Mouse (Mus musculus): ENCODE data around the gene Pctp. TPM values are rescaled to one million over a fixed set of nuclear protein-coding genes. Genes with fewer than 3 reads are reported as not detected.
A peak's percentile ranks its signal among the peaks of the same experiment; 100 is the strongest.

Gene Pctp
- 6.2 and 7.7 TPM in 2 replicates for polyA plus RNA-seq (2014; fragmentation: Nextera tagmentation; extraction: Ambion mirVana)

GRCm38 (mm10) chr11:90002231-90002986, at the start of gene Pctp:
Gene Pctp, minus strand, starts transcription at chr11:90002894.
- Histone ChIP-seq H3K27me3 (ENCODE audit: control insufficient read depth, insufficient read depth, low read length) (no peaks in the 10 kb centered on the region), H3K27ac (replicated peaks; ENCODE audit: low read depth, low read length) (no peak within 1 kb of the TSS), H3K9me3 (replicated peaks; ENCODE audit: control insufficient read depth, low read length) (no peaks in the 10 kb centered on the region), H3K4me1 (ENCODE audit: control insufficient read depth, insufficient read depth, low read length) (no peaks in the 10 kb centered on the region), H3K36me3 (replicated peaks; ENCODE audit: control insufficient read depth, insufficient read depth, low read depth, low read length) (no peaks in the 10 kb centered on the region), H3K4me3 (ENCODE audit: low read depth, low read length) (peak within 1 kb of the TSS; percentile 43), H3K9ac (replicated peaks; ENCODE audit: low read length) (peak within 1 kb of the TSS; percentile 54), H3K4me2 (ENCODE audit: low read depth, low read length) (peak within 1 kb of the TSS; percentile 60)
- WGBS = 14% methylated on average over 35 of the region's 35 CpGs
- peak; percentile 84 for DNase-seq (ENCODE audit: low spot score)
- ATAC-seq (replicated peaks; ENCODE audit: insufficient number of reproducible peaks, low FRiP score, low TSS enrichment, low read depth) = peak; percentile 94

- Histone ChIP-seq H3K4me3 (ENCODE audit: low read depth, low read length) (no peak overlapping the region), H3K4me2 (ENCODE audit: low read depth, low read length) (no peak overlapping the region), H3K27ac (replicated peaks; ENCODE audit: low read depth, low read length) (no peak overlapping the region), H3K36me3 (replicated peaks; ENCODE audit: control insufficient read depth, insufficient read depth, low read depth, low read length) (no peaks in the 10 kb centered on the region), H3K4me1 (ENCODE audit: control insufficient read depth, insufficient read depth, low read length) (no peaks in the 10 kb centered on the region), H3K27me3 (ENCODE audit: control insufficient read depth, insufficient read depth, low read length) (no peaks in the 10 kb centered on the region), H3K9me3 (replicated peaks; ENCODE audit: control insufficient read depth, low read length) (no peaks in the 10 kb centered on the region), H3K9ac (replicated peaks; ENCODE audit: low read length) (no peak overlapping the region)
- DNase-seq (ENCODE audit: low spot score) (no peak), ATAC-seq (replicated peaks; ENCODE audit: insufficient number of reproducible peaks, low FRiP score, low TSS enrichment, low read depth) (no peak)
- WGBS = 86% methylated on average over 7 of the region's 7 CpGs
Measured at GRCm38 (mm10) chr11:90050016-90050415, 47.3 kb upstream of the Pctp start.

GRCm38 (mm10) chr11:90047271-90047670, 44.6 kb upstream of the Pctp start:
- 86% methylated on average over 9 of the region's 9 CpGs for WGBS
- Histone ChIP-seq H3K4me2 (ENCODE audit: low read depth, low read length) (no peak overlapping the region), H3K27ac (replicated peaks; ENCODE audit: low read depth, low read length) (no peak overlapping the region), H3K9me3 (replicated peaks; ENCODE audit: control insufficient read depth, low read length) (no peaks in the 10 kb centered on the region), H3K4me1 (ENCODE audit: control insufficient read depth, insufficient read depth, low read length) (no peaks in the 10 kb centered on the region), H3K4me3 (ENCODE audit: low read depth, low read length) (no peak overlapping the region), H3K9ac (replicated peaks; ENCODE audit: low read length) (no peak overlapping the region), H3K27me3 (ENCODE audit: control insufficient read depth, insufficient read depth, low read length) (no peaks in the 10 kb centered on the region), H3K36me3 (replicated peaks; ENCODE audit: control insufficient read depth, insufficient read depth, low read depth, low read length) (no peaks in the 10 kb centered on the region)
- DNase-seq (ENCODE audit: low spot score) (no peak), ATAC-seq (replicated peaks; ENCODE audit: insufficient number of reproducible peaks, low FRiP score, low TSS enrichment, low read depth) (no peak)

GRCm38 (mm10) chr11:90046211-90046610, 43.5 kb upstream of the Pctp start:
- Histone ChIP-seq H3K36me3 (replicated peaks; ENCODE audit: control insufficient read depth, insufficient read depth, low read depth, low read length) (no peaks in the 10 kb centered on the region), H3K9ac (replicated peaks; ENCODE audit: low read length) (no peak overlapping the region), H3K27me3 (ENCODE audit: control insufficient read depth, insufficient read depth, low read length) (no peaks in the 10 kb centered on the region), H3K4me1 (ENCODE audit: control insufficient read depth, insufficient read depth, low read length) (no peaks in the 10 kb centered on the region), H3K9me3 (replicated peaks; ENCODE audit: control insufficient read depth, low read length) (no peaks in the 10 kb centered on the region), H3K4me3 (ENCODE audit: low read depth, low read length) (no peak overlapping the region), H3K27ac (replicated peaks; ENCODE audit: low read depth, low read length) (no peak overlapping the region), H3K4me2 (ENCODE audit: low read depth, low read length) (no peak overlapping the region)
- 26% methylated on average over 7 of the region's 7 CpGs for WGBS
- DNase-seq (ENCODE audit: low spot score) (no peak), ATAC-seq (replicated peaks; ENCODE audit: insufficient number of reproducible peaks, low FRiP score, low TSS enrichment, low read depth) (no peak)

GRCm38 (mm10) chr11:90044459-90044858, 41.8 kb upstream of the Pctp start:
- DNase-seq (ENCODE audit: low spot score) (no peak), ATAC-seq (replicated peaks; ENCODE audit: insufficient number of reproducible peaks, low FRiP score, low TSS enrichment, low read depth) (no peak)
- Histone ChIP-seq H3K9me3 (replicated peaks; ENCODE audit: control insufficient read depth, low read length) (no peaks in the 10 kb centered on the region), H3K4me1 (ENCODE audit: control insufficient read depth, insufficient read depth, low read length) (no peaks in the 10 kb centered on the region), H3K27ac (replicated peaks; ENCODE audit: low read depth, low read length) (no peak overlapping the region), H3K36me3 (replicated peaks; ENCODE audit: control insufficient read depth, insufficient read depth, low read depth, low read length) (no peaks in the 10 kb centered on the region), H3K9ac (replicated peaks; ENCODE audit: low read length) (no peak overlapping the region), H3K27me3 (ENCODE audit: control insufficient read depth, insufficient read depth, low read length) (no peaks in the 10 kb centered on the region), H3K4me3 (ENCODE audit: low read depth, low read length) (no peak overlapping the region), H3K4me2 (ENCODE audit: low read depth, low read length) (no peak overlapping the region)
- WGBS = 85% methylated on average over 4 of the region's 4 CpGs

- 22% methylated on average over 5 of the region's 5 CpGs for WGBS
- ATAC-seq (replicated peaks; ENCODE audit: insufficient number of reproducible peaks, low FRiP score, low TSS enrichment, low read depth) = no peak
- peak; percentile 76 for DNase-seq (ENCODE audit: low spot score)
- Histone ChIP-seq H3K4me2 (ENCODE audit: low read depth, low read length) (no peak overlapping the region), H3K4me1 (ENCODE audit: control insufficient read depth, insufficient read depth, low read length) (no peaks in the 10 kb centered on the region), H3K4me3 (ENCODE audit: low read depth, low read length) (no peak overlapping the region), H3K36me3 (replicated peaks; ENCODE audit: control insufficient read depth, insufficient read depth, low read depth, low read length) (no peaks in the 10 kb centered on the region), H3K9me3 (replicated peaks; ENCODE audit: control insufficient read depth, low read length) (no peaks in the 10 kb centered on the region; the same call in 1 of the 2 replicates), H3K27me3 (ENCODE audit: control insufficient read depth, insufficient read depth, low read length) (no peaks in the 10 kb centered on the region), H3K27ac (replicated peaks; ENCODE audit: low read depth, low read length) (no peak overlapping the region), H3K9ac (replicated peaks; ENCODE audit: low read length) (no peak overlapping the region)
Measured at GRCm38 (mm10) chr11:90038022-90038421, 35.3 kb upstream of the Pctp start.

GRCm38 (mm10) chr11:90036416-90036815, 33.7 kb upstream of the Pctp start:
- Histone ChIP-seq H3K4me3 (ENCODE audit: low read depth, low read length) (no peak overlapping the region), H3K27me3 (ENCODE audit: control insufficient read depth, insufficient read depth, low read length) (no peaks in the 10 kb centered on the region), H3K27ac (replicated peaks; ENCODE audit: low read depth, low read length) (no peak overlapping the region), H3K4me2 (ENCODE audit: low read depth, low read length) (no peak overlapping the region), H3K9me3 (replicated peaks; ENCODE audit: control insufficient read depth, low read length) (no peaks in the 10 kb centered on the region; the same call in 1 of the 2 replicates), H3K4me1 (ENCODE audit: control insufficient read depth, insufficient read depth, low read length) (peaks cover 2% of the 10 kb centered on the region; the same call in 1 of the 2 replicates), H3K36me3 (replicated peaks; ENCODE audit: control insufficient read depth, insufficient read depth, low read depth, low read length) (no peaks in the 10 kb centered on the region), H3K9ac (replicated peaks; ENCODE audit: low read length) (no peak overlapping the region)
- WGBS = 86% methylated on average over 4 of the region's 4 CpGs
- DNase-seq (ENCODE audit: low spot score) (no peak), ATAC-seq (replicated peaks; ENCODE audit: insufficient number of reproducible peaks, low FRiP score, low TSS enrichment, low read depth) (no peak)

GRCm38 (mm10) chr11:90035532-90035931, 32.8 kb upstream of the Pctp start:
- Histone ChIP-seq H3K9me3 (replicated peaks; ENCODE audit: control insufficient read depth, low read length) (no peaks in the 10 kb centered on the region; the same call in 1 of the 2 replicates), H3K36me3 (replicated peaks; ENCODE audit: control insufficient read depth, insufficient read depth, low read depth, low read length) (no peaks in the 10 kb centered on the region), H3K27ac (replicated peaks; ENCODE audit: low read depth, low read length) (no peak overlapping the region), H3K4me1 (ENCODE audit: control insufficient read depth, insufficient read depth, low read length) (peaks cover 2% of the 10 kb centered on the region; the same call in 1 of the 2 replicates), H3K4me2 (ENCODE audit: low read depth, low read length) (no peak overlapping the region), H3K4me3 (ENCODE audit: low read depth, low read length) (no peak overlapping the region), H3K27me3 (ENCODE audit: control insufficient read depth, insufficient read depth, low read length) (no peaks in the 10 kb centered on the region), H3K9ac (replicated peaks; ENCODE audit: low read length) (no peak overlapping the region)
- no peak for DNase-seq (ENCODE audit: low spot score)
- 91% methylated on average over 14 of the region's 14 CpGs for WGBS
- no peak for ATAC-seq (replicated peaks; ENCODE audit: insufficient number of reproducible peaks, low FRiP score, low TSS enrichment, low read depth)

Data from embryonic facial prominence, embryonic 11.5 days (tissue).